Mouse (Mus musculus) retina, adult 2 months (tissue): Measurements from ENCODE around the gene Pym1.
"Not testable (repeated sequence)": the region's sequence is repeated elsewhere in the genome, so short reads cannot be mapped to it uniquely, and the experiment has no call there.

Experiments
- DNase-seq: peaks from one replicate; pipeline ENCODE4 v3.0.0-alpha.2; 2012; ENCODE audit warnings: low read depth, low spot score

Pym1 gene

GRCm38 (mm10) chr10:128747646-128748251 is at the start of gene Pym1:
TSS of gene Pym1 (plus strand) at chr10:128747889.
- DNase-seq, result peak; percentile 47

- DNase-seq, result no peak
These were observed 48.7 kb upstream of the Pym1 start for GRCm38 (mm10) chr10:128699006-128699405.

GRCm38 (mm10) chr10:128699611-128700010 is 48.1 kb upstream of the Pym1 start:
- DNase-seq, result no peak

- DNase-seq, result no peak
These were observed 47.0 kb upstream of the Pym1 start for GRCm38 (mm10) chr10:128700712-128701111.

- DNase-seq, result no peak
These were observed 45.2 kb upstream of the Pym1 start for GRCm38 (mm10) chr10:128702328-128703007.

GRCm38 (mm10) chr10:128703895-128704294 is 43.8 kb upstream of the Pym1 start, which contains the start of gene Pmel:
TSS of gene Pmel (plus strand) at chr10:128704195.
- DNase-seq, result no peak

GRCm38 (mm10) chr10:128704491-128705316 is 43.0 kb upstream of the Pym1 start, which contains the start of gene Cdk2:
TSS of gene Cdk2 (minus strand) at chr10:128705031.
- DNase-seq, result peak; percentile 68

- no peak for DNase-seq
These were observed 42.4 kb upstream of the Pym1 start for GRCm38 (mm10) chr10:128705317-128705693.

GRCm38 (mm10) chr10:128711318-128711717 is 36.4 kb upstream of the Pym1 start:
- not testable (repeated sequence) for DNase-seq

- no peak for DNase-seq
These were observed 31.8 kb upstream of the Pym1 start for GRCm38 (mm10) chr10:128715559-128716537.

GRCm38 (mm10) chr10:128725466-128725865 is 22.2 kb upstream of the Pym1 start:
- DNase-seq, result not testable (repeated sequence)

GRCm38 (mm10) chr10:128728059-128728458 is 19.6 kb upstream of the Pym1 start:
- DNase-seq, result no peak

GRCm38 (mm10) chr10:128731002-128731433 is 16.7 kb upstream of the Pym1 start:
- no peak for DNase-seq

- no peak for DNase-seq
These were observed 15.7 kb upstream of the Pym1 start for GRCm38 (mm10) chr10:128731992-128732391.

GRCm38 (mm10) chr10:128737435-128737834 is 10.3 kb upstream of the Pym1 start:
- DNase-seq, result no peak

GRCm38 (mm10) chr10:128740296-128740695 is 7.4 kb upstream of the Pym1 start:
- DNase-seq, result no peak

- DNase-seq, result no peak
These were observed 5.1 kb upstream of the Pym1 start for GRCm38 (mm10) chr10:128742616-128743015.

- no peak for DNase-seq
These were observed 4.5 kb upstream of the Pym1 start for GRCm38 (mm10) chr10:128743235-128743634.

GRCm38 (mm10) chr10:128743791-128744191 is 3.9 kb upstream of the Pym1 start:
- DNase-seq, result no peak

GRCm38 (mm10) chr10:128744211-128744610 is 3.5 kb upstream of the Pym1 start:
- DNase-seq, result no peak
